Mouse (Mus musculus) yolk sac, embryonic 10.5 days (tissue): ENCODE results near the gene Itgb5.

Experiments
- DNase-seq: peaks from one replicate; pipeline ENCODE4 v3.0.0-alpha.2; 2017; ENCODE audit warnings: low spot score

Itgb5 gene

DNA sequence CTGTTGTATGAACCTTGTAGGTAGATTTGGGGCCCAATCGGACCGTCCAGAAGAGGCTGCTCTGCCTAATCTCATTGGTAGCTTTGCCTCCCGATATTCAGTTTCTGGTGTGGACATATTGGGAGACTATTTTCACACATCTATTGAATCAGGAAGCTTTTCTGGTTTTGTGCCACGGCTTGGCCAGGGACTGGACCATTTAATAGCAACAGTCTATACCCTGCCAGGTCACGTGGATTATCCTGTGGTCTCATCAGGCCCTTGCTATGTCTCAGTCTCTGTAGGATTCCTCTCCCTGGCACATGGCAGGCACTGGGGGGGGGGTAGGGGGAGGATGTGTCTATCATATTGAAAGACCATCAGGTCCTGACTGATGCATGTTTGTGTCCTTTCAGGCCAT is 110.6 kb downstream of the Itgb5 start:
- no peak for DNase-seq

DNA sequence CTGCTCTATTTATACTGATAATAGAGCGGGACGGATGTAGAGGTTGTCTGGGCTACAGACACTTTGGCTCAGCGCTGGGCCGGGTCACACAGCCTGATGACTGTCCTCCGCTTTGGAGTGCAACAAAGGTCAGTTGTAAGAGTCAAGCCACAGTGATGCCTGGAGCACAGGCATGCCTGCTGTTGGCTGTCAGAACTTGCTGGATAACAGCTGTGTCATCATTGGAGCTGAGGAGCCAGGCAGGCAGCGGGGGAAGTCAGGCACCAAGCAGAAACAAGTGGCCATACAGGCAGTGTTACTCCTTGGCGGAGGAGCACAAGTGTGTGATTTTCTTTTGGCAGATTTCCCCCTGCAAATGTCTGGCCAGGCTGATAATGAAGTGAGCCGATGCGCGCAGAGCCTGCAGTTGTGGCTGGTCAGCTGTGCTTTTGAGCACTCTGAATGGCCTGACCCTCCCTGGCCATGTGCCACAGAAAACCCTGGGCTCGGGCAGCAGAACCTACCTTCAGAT is 111.9 kb downstream of the Itgb5 start:
- no peak for DNase-seq

DNA sequence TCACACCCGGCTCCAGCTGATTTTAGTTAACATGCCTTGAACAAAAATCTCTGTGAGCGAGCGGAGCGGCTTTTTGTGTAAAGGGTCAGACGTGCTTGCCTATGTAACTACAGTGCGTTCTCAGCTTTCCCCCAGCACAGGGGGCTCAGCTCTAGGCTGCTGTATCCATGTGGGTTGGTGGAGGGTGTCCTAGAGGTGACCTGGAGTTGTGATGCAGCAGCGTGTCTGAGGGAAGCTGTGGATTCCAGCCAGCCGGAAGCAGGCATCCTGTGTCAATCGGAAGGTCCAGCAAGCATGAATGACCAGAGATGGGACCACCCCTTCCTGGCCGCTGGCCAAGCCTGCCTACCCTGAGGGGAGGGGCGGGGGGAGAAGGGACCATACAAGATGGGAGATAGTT is 112.9 kb downstream of the Itgb5 start:
- peak; percentile 39 for DNase-seq

DNA sequence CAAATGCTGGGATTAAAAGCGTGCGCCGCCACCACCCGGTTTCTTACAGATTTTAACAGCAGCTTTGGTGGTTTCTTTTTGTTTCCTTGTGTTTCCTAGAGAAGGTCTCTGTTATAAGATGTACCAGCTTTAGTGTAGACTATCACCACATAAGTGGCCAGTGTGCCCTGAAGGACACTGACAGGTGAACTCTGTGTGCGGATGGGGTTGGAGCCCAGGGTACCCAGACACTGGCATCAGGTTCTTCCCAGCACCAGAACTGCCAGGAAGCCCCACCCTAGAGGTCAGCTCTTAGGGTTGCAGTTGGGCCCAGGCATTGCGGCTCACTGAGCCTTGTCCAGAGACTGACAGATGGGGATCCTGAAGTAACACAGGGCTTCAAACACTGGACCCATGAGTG is 113.9 kb downstream of the Itgb5 start:
- DNase-seq, result no peak

DNA sequence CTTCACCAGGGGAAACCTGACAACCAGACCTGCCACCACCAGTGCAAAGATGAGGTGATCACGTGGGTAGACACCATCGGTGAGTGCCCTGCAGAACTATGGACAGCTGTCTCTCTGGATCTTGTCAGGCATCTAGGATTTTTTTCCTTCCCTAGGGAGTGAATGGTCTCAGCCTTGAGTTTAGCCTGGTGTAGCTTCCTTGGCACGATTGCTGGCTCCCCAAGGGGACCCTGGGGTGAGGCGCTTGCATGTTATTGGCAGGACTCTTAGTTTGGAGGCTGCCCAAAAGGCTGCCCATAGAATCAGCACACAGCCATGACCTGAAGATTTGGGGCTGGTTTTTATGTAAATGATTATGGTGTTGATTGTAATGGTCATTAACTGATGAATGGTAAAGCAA is 114.7 kb downstream of the Itgb5 start:
- no peak for DNase-seq

DNA sequence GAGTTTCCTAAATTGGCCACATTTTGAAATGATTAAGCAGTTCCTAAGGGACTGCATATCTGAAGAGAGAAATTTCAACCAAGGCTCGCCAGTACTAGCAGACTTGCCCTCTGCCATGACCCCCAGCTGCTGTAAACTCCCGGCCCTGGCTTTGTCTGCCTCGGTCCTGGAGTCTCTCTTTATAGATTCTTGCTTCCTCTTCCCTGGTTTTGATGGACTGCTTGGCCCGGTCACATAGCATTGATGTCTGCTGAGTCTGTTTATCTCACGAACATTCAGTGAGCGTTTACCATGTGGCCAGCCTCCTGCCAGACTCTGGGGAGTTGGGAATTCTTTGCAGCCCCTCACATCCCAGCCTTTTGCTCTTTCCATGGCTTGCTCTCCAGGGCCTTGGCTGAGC is 115.3 kb downstream of the Itgb5 start:
- DNase-seq, result peak; percentile 67

DNA sequence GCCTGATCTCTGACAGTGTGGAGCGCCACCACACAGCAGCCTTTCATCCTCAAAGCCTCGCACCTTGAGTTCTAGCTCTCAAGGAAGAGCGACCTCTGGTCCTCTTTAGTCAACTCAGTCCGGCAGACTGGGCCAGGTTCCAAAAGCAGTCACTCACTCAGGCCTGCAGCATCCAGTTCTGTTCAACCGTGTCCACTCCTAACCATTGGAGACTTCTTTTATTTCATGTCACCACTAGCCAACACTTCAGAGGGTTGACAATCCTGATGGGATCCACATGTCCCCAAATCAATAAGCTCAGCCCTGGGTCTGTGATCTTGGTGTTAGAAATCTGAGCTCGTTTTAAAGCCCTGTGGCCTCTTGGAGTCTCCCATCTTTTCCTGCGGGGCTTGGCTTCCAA is 116.6 kb downstream of the Itgb5 start:
- no peak for DNase-seq

DNA sequence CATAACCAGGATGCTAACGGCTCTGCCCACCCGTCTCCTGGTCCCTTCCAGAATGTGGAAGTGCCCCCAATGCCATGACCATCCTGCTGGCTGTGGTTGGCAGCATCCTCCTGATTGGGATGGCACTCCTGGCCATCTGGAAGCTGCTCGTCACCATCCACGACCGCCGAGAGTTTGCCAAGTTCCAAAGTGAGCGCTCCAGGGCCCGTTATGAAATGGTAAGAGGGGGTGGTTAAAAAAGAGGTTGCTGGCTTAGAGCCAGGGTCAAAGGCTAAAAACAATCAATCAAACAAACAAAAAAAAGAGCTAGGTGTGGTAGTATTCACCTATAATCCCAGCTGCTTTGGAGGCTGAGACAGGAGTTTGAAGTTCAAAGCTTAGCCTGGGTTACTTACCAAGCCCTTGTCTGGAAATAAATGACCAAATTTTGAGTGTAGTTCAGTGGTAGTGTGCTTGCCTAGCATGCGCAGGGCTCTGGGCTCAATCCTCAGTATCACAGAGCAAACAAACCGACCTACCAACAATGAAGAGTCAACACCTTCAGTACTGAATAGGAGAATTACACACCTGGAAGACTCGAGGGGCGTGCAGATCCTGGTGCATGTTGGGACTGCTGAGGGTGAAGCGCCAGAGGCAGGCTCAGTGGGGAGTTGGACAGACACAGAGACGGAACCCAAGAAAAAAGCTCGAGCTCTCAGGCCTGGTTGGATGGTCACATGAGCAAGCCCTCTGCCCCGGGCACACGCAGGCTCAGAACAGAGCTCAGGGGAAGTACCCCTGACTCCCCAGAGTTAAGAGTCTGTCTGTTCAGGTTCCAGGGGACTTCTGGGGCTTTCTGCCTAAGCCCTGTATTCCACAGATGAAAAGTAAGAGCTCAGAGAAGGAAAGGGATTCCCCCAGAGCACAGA is 118.5 kb downstream of the Itgb5 start:
- peak; percentile 50 for DNase-seq

DNA sequence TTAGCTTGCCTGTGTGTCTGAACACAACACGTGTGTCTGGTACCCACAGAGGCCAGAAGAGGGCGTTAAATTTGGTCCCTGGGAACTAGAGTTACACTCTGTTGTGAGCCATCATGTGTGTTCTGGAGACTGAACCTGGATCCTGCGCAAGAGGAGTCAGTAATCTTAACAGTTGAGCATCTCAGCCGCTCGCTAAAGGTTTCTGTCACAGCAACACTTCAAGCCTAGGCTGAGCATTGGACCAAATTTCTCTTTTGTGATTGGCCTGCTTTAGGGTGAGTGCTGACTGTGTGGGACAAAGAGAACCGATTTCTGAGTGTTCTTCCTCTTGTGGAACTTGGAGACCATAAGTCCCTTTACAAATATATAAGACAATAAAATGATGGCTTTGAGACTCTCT is 120.9 kb downstream of the Itgb5 start:
- DNase-seq, result no peak

DNA sequence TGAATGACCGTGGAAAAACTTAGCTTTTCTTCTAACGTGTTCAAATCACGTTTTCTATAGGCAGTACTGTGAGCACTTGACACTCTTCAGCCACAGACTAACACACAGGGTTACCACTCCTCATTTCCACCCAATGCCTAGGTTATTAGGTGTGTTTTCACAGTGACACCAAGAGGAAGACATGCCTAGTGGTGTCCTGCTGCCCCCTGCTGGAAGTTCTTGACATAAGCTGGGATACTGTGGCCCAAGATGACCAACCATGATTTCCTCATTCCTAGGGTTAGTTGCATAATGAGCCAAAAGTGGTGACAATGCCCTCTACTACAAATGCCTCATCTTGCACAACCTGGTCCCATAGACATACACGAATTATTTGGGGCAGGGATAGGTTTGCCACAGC is 121.4 kb downstream of the Itgb5 start:
- peak; percentile 76 for DNase-seq

DNA sequence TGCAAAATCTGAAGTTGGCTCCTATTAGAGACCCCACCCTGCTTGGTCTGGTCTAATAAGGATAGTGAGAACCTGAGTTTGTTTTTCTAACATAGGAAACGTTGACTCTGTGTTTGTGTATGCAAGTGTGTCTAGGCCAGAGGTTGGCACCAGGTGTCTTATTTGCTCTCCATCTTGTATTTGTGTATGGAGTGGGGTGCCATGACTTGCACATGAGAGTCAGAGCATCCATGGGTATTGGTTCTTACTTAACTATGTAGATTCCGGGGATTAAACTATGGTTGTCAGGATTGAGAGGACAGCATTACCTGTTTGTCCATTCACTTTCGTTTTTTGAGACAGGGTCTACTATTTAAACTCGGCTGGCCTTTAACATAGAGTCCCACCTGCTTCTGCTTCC is 123.5 kb downstream of the Itgb5 start:
- DNase-seq, result no peak

DNA sequence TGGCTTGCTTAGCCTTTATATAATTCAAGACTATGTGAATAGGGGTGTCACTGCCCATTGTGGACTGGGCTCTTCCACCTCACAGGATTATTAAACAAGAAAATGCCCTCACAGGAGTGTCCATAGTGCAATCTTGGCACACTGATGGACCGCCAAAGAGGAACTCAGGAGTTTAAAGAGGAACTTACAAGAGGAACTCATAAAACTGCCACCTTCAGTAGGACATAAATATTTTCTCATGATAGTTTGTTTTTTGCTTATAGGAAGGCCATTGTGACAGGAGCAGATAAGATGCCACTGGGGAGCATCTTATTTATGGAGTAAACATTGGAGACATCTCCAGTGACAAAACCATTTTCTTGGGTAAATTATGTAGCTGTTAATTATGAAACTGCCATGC is 125.3 kb downstream of the Itgb5 start:
- no peak for DNase-seq

DNA sequence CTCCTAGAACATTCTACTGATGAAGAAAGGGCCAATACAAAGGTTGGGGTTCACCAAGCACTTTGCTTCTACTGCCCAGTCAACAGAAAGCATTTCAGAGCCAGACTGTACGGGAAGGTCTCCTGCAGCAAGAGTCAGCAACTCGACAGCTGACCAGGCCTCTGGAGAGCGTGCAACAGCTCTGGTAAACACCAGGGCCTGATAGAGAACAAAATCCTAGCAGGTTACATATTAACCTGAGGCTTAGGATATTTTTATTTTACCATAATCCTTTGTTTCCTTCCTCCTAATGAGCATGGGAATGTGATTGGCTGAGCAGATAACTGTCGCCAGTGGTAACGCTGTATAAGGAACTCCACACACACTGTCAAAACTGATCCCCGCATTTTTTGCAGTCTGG is 134.0 kb downstream of the Itgb5 start:
- DNase-seq, result peak; percentile 41

DNA sequence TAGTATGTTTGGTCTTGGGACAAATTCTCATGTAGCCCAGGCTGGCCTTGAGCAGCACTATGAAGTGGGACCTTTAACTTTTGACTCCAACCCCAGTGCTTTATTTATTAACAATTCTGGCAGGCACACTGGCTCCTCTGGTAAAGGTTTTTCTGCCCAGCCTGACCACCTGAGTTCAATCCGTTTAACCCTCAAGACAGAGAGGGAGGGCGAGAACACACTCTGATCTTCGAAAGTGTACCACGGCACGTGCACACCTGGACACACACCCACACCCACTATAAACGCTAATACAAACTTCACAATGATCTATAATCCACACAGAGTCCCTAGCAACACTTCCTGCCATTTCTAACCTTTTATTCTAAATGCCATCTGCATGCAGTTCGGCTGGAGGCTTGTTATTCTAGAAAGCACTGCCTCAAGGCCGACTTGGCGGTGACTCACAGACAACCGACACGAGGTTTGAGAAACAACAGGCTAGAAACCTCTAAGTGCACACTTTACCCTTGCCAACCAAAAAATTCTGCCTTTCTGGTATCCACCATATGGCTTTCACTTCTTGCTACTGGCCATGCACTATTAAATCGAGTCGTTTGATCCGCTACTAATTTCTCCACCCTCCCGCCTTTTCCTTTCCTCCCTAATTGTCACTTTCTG is 136.5 kb downstream of the Itgb5 start:
- DNase-seq, result peak; percentile 32

DNA sequence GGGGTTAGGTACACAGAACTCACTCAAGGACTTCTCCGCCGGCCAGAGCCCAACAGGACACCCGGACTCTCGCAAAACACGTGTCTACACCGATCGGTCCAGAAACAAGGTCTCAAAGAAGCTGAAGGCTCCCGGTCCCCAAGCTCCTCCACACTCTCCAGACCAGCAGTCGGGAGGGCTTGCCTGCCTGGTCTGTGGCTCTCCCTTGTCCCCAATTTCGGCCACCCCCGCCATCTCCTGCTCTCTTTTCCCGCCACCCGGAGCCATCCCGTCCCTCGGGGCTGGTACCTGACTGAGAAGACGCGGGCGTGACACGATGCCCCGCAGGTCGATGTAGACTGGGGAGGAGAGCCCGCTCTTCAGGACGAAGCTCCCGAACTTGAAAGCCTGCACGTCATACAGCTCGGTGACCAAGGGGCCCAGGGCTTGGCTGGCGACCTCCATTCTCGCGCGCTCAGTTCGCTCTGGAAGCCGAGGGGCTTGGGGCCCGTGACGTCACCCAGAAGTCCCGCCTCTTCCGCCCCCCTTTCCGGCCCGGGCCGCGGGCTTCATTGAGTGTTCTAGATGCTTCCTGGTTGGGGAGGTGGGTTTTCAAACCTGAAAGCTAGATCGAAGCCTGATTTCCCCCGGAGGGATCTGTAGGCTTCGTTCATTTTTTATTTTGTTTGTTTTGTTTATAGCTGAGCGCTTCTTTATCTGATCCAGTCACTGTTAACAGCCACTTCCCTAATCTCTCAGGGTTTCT is 137.2 kb downstream of the Itgb5 start, which contains the start of gene Umps:
Umps (minus strand) TSS at position 501 of the 745 bp plus-strand sequence.
- peak; percentile 85 for DNase-seq

DNA sequence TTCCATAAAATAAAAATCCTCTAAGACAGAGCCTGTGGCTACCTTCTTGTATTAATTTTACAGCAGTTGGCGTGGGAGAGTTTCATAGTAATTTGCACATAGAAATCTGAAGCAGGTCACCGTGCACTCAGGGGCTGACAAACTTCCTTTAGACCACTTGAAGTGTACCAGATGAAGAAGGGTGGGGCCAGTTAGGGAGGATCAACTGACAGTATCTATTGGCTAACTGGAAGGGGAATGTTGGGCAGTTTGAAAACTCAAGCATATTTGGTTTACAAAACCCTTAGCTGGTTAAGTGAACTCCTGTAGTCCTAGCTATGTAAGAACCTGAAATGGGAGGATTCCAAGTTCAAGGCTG is 137.8 kb downstream of the Itgb5 start:
- no peak for DNase-seq

DNA sequence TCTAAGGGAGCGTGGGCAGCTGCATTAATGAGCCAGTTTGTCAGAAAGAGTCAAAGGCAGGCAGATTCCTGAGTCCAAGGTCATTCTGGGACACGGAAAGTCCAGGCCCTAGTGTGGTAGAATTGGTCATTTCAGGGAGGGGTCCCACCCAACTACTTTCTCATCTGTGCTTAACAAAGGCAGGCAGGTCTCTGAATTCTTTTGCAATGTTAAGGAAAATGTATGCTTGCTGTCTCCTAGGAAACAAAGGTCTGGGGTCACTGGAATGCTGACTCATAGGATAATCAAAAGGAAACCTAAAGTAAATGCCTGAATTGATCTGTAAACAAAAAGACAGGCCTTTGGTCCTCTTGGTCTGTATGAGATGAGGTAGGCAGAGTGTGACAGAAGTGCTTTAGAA is 150.4 kb downstream of the Itgb5 start:
- DNase-seq, result peak; percentile 53

DNA sequence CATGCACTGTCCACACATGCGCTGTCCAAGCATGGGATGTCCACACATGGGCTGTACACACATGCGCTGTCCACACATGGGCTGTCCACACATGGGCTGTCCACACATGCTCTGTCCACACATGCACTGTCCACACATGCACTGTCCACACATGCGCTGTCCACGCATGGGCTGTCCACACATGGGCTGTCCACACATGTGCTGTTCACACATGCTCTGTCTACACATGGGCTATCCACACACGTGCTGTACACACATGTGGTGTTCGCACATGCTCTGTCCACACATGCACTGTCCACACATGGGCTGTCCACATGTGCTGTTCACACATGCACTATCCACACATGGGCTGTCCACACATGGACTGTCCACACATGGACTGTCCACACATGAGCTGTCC is 154.2 kb downstream of the Itgb5 start:
- DNase-seq, result no peak

DNA sequence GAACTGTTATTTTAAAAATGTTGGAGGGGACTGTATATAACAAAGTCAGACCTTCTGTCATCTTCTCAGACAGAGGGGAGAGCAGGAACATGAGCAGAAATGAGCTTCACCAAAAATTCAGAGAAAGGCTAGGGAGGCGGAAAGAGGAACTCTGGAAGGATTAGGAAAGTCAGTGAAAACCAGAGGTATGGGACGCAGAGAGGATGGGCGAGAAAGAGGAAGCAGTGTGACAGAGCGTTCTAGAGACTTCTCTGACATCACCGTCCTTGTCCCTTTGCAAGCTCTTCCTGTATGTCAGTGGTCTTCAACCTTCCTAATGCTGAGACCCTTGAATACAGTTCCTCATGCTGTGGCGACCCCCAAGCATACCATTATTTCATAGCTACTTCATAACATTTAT is 155.9 kb downstream of the Itgb5 start:
- DNase-seq, result no peak

DNA sequence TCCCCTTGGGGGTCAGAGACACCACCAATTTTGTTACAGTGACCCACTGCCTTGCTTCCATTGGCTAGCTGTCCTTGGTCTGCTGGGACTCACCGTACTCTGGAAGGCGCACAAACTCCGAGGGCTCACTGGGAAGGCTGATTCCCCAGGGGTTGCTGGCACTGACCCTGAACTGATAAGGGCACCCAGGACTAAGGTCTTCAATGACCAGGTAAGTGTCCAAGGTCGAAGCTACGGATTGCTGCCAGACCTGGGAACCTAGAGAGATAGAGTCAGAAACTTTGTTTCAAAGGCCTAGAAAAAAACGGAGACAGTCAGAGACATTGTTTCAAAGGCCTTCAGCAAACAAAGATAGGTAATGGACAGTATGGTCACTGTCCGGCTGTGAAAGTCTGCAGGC is 157.5 kb downstream of the Itgb5 start:
- no peak for DNase-seq

DNA sequence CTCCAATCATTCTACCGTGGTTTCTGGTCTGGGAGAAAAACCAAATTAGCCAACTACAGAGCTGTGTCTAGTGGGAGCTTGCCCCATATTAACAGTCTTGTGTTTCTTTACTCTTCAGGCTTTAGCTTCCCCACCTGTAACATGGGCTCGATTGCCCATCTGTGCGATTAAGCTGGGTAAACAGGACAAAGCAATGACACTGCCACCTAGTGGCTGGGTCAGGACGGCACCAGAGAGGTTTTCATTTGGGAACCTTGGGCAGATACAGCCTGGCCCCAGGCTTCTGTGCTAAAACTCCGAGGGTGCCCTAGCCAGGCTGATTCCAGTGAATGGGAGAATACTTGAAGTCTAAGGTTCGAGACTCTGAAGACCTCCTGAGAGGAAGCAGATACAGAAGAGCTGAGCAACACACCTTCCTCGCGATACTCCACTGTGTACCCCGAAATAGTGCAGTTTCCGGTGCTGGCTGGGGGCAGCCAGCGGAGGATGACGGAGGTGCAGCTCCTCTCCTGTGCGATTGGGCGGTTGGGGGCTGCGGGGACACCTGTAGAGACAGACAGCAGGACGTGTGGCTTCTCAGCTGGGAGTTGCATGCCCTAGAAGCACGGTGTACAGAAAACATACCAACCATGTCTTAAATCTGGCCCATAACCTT is 159.0 kb downstream of the Itgb5 start:
- peak; percentile 40 for DNase-seq

DNA sequence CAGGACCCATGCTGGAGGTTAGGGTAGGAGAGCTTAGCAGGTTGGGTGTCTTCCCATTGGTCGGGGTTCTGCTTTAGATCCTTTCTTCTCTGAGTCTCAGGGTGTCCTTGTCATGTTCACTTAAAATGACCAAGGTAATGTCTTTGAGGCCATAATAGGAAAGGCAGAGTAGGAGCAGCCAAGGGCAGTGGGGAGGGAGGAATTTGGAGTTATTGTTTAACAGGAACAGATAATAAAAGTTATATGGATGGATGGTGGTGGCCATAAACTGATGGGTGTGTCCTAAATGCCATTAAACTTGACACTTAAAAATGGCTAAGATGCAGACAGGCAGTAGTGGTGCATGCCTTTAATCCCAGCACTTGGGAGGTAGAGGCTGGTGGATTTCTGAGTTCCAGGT is 159.6 kb downstream of the Itgb5 start:
- DNase-seq, result no peak
